Mouse (Mus musculus) spleen, postnatal 14 days (tissue): ENCODE measurements around the gene Gjb3.

Source experiments
- DNase-seq, 2 experiments: peaks; one replicate each; pipeline ENCODE4 v3.0.0; 2021 to 2022; ENCODE audit warnings: low spot score in 2 of 2

Gjb3 gene

GRCm38 (mm10) chr4:127330181-127331100, at the start of gene Gjb3:
Gjb3 (minus strand) TSS chr4:127330844.
- no peak for DNase-seq

GRCm38 (mm10) chr4:127377344-127377743, 46.7 kb upstream of the Gjb3 start:
- peak in 1 of 2 experiments; percentile 5 for DNase-seq

- no peak for DNase-seq
Measured at GRCm38 (mm10) chr4:127375541-127376177, 45.0 kb upstream of the Gjb3 start.

- no peak for DNase-seq
Measured at GRCm38 (mm10) chr4:127374645-127375044, 44.0 kb upstream of the Gjb3 start.

GRCm38 (mm10) chr4:127373491-127373890, 42.8 kb upstream of the Gjb3 start:
- DNase-seq = no peak

- no peak for DNase-seq
Measured at GRCm38 (mm10) chr4:127371546-127371945, 40.9 kb upstream of the Gjb3 start.

GRCm38 (mm10) chr4:127370447-127370846, 39.8 kb upstream of the Gjb3 start:
- no peak for DNase-seq

- peak in 1 of 2 experiments; percentile 15 for DNase-seq
Measured at GRCm38 (mm10) chr4:127368379-127368973, 37.8 kb upstream of the Gjb3 start.

- no peak for DNase-seq
Measured at GRCm38 (mm10) chr4:127365834-127366233, 35.2 kb upstream of the Gjb3 start.

GRCm38 (mm10) chr4:127365433-127365832, 34.8 kb upstream of the Gjb3 start:
- DNase-seq = no peak

GRCm38 (mm10) chr4:127364431-127364830, 33.8 kb upstream of the Gjb3 start:
- DNase-seq = no peak

- DNase-seq = no peak
Measured at GRCm38 (mm10) chr4:127363331-127363730, 32.7 kb upstream of the Gjb3 start.

GRCm38 (mm10) chr4:127362520-127362919, 31.9 kb upstream of the Gjb3 start:
- DNase-seq = no peak

- no peak for DNase-seq
Measured at GRCm38 (mm10) chr4:127358018-127358417, 27.4 kb upstream of the Gjb3 start, which contains the start of gene Gjb5. Gjb5 (minus strand) TSS chr4:127358181.

GRCm38 (mm10) chr4:127354506-127355485, 24.2 kb upstream of the Gjb3 start:
- no peak for DNase-seq

GRCm38 (mm10) chr4:127353951-127354438, 23.4 kb upstream of the Gjb3 start, which contains the start of gene Gjb4:
Gjb4 (minus strand) TSS chr4:127354081.
- no peak for DNase-seq

- DNase-seq = no peak
Measured at GRCm38 (mm10) chr4:127352594-127352993, 21.9 kb upstream of the Gjb3 start.

- no peak for DNase-seq
Measured at GRCm38 (mm10) chr4:127349560-127350300, 19.1 kb upstream of the Gjb3 start.

GRCm38 (mm10) chr4:127345000-127345399, 14.4 kb upstream of the Gjb3 start:
- no peak for DNase-seq

GRCm38 (mm10) chr4:127341372-127341771, 10.7 kb upstream of the Gjb3 start:
- DNase-seq = no peak
